27 mouse cellular contexts compared by ENCODE assay signal in the genomic region with DNA sequence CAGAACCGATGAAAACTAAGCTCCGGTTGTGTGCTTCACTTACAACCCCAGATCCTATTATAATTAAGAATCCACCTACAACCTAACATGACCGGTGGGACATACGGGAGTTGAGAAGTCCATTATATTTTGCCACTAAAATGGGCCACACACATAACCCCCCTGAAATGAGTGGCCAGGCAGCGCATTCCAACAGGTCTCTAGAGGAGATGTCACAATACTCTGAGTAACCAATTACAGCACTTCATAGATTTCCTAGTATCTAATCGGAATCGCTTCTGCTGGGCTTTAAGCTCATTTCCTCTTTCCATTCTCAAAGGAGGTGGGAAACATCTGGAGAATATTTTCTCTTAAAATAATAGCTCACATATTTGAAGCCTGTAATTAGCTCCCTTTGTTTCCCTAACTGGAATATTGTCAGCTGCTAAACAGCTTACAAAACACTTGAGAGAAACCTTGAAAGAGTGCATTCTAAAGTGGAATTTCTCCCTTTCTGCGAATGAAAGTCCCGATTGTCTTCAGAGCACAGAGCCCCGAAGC. TPM values are rescaled to one million over a fixed set of nuclear protein-coding genes. Genes with fewer than 3 reads are reported as not detected.
DNase-seq lines count a peak whose midpoint lies in the region; TF ChIP-seq lines count a peak whose summit lies in the region.
"Had no signal": no experiment of that assay in that cellular context is flagged by ENCODE, and none has a peak within 500 bp of the region (broad histone marks: within the 10 kb centered on the region; RNA-seq: fewer than 3 reads in every experiment).

No protein-coding gene starts in this region.

- DNase-seq in gastrocnemius, adult 2 months = no peak
- DNase-seq in gastrocnemius, postnatal 4 days (ENCODE audit: low spot score in 2 of 2) = no peak
- DNase-seq in heart, adult 9 months (ENCODE audit: low spot score in 2 of 2) = peak; percentile 32 to 67
- no peak for DNase-seq in heart, postnatal 36 days
- peak; percentile 10 for DNase-seq in forelimb bud, embryonic 11.5 days (ENCODE audit: low read depth, low spot score)
- peak; percentile 11 for DNase-seq in skeletal muscle tissue, adult 2 months (ENCODE audit: low read depth, low spot score)
- DNase-seq in retina, postnatal 1 day = no peak
- DNase-seq: adrenal gland, adult 2 months; adrenal gland, postnatal 36 days; cerebellum, adult 2 months; cerebellum, postnatal 14 days; gastrocnemius, postnatal 36 days; kidney, adult 18-20 months; kidney, postnatal 25 days; liver, embryonic 13.5 days; lung, adult 18-20 months; lung, postnatal 4 days had no signal

- intact Hi-C loops in gastrocnemius, adult 2 months (cut with DNase I) = no loop called here
- intact Hi-C loops in heart, postnatal 36 days (cut with DNase I) = loop anchor here (5.0 kb wide), 1 partner anchor 211 kb away; no protein-coding TSS in a partner anchor

- no peak for TF ChIP-seq CTCF in gastrocnemius, adult 2 months (IDR thresholded peaks at IDR 0.05)

- H3K4me3 ChIP-seq in gastrocnemius, adult 2 months = peak overlapping the region; percentile 49
- H3K4me3 ChIP-seq: embryonic facial prominence, embryonic 13.5 days; erythroblast, embryonic 14.5 days; heart, embryonic 15.5 days; kidney, embryonic 15.5 days; layer of hippocampus, adult 2 months; left cerebral cortex, adult 2 months; limb, embryonic 15.5 days; liver, embryonic 13.5 days; megakaryocyte, embryonic 14.5 days; midbrain, embryonic 13.5 days; neural tube, embryonic 13.5 days had no signal

- H3K27ac ChIP-seq in gastrocnemius, adult 2 months = peak overlapping the region; percentile 49; the same call in 1 of the 2 replicates
- H3K27ac ChIP-seq: embryonic facial prominence, embryonic 13.5 days; heart, embryonic 15.5 days; kidney, embryonic 15.5 days; layer of hippocampus, adult 2 months; left cerebral cortex, adult 2 months; limb, embryonic 15.5 days; liver, embryonic 13.5 days; midbrain, embryonic 13.5 days; neural tube, embryonic 13.5 days had no signal

RNA-seq across cellular contexts. Expression of gene Cmss1, which starts 34.8 kb away (rescaled TPM):
- total RNA-seq in gastrocnemius, adult 2 months (2021) = 10 to 100 TPM; 33.0 to 44.0 TPM
- 10 to 100 TPM; 16.6 to 18.9 TPM for total RNA-seq in gastrocnemius, postnatal 4 days (2021)
- total RNA-seq in heart, postnatal 36 days (2021) = 10 to 100 TPM; 66.4 to 77.2 TPM

Comparison
In these comparisons a context has a peak if more than half of its experiments do, and no peak if none do; other contexts are left out.
1. DNase-seq: peak in heart, adult 9 months (2 of 2), forelimb bud, embryonic 11.5 days (single experiment) and skeletal muscle tissue, adult 2 months (single experiment); none in gastrocnemius, adult 2 months (single experiment), gastrocnemius, postnatal 4 days (0 of 2), heart, postnatal 36 days (0 of 2) and retina, postnatal 1 day (single experiment).